Mouse (Mus musculus): ENCODE measurements around the gene Upf3a. TPM values are rescaled to one million over a fixed set of nuclear protein-coding genes. Genes with fewer than 3 reads are reported as not detected.

Gene Upf3a
- 8.7 TPM for polyA plus RNA-seq (2014; fragmentation: Illumina TruSeq; extraction: RNeasy Lipid Tissue Mini Kit (QIAGEN cat#74804); ENCODE audit: low read depth, low replicate concordance)

DNA sequence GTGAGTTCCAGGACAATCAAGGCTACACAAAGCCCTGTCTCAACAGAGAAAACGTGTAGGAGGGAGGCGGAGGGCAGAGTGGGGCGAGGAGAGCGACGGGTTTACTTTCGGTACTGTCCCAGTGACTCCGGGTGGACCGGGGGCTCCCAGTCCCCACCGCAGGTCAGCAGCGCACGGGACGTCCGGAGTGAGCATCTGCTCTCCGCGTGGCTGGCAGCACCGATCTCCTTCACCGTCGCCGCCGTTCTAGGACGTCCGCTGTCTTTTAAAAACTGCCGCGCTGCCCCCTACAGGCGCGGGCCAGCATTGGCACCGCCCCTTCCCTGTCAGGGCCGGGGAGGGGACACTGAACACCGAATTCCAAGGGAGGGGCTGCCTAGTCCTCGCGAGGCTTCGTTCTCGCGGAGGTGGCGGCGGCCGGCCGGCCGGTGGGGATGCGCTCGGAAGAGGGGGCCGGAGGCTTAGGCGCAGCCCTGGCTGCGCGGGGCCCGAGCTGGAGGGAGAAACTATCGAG is at the start of gene Upf3a:
TSS of gene Upf3a (plus strand) at position 366 of the 514 bp plus-strand sequence.

DNA sequence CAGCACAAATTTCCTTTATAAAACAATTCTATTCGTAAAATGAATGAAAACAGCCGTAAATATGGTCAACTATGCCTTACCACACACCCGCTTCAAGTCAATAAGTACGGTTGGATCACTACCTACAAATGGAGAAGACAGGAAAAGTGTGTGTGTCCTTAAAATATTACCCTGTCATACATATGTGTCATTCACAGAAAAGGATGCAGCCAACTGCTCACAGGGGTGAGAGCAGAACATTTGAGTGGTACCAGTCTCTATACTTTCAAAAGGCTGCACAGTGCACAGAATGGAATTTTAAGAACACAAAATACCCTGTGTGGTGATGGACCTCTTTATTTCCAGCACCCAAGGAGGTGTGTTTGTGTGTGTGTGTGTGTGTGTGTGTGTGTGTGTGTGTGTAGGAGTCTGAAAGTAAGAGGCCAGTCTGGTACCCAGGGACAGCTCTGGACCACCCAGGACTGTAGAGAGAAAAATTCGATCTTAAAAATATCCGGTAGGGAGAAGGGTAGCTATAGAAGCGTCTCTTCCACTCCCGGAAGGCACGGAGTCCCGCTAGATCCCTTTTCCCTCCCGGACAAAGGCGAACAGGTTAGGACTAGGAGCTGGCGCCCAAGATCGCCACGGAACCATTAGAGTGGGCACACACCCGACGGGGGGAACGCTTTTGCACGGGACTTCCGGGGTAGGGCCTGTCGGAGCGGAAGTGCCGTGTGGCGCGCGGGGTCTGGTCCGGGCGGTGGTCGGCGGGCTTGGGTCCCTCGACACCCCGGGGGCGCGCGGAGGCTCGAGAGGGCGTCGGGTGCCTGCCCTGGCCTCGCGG is 28.2 kb upstream of the Upf3a start, which contains the start of gene Cdc16:
TSS of gene Cdc16 (plus strand) at position 695 of the 823 bp plus-strand sequence.

GRCm38 (mm10) chr8:13838289-13838688 is 52.9 kb downstream of the Upf3a start, which contains the start of gene AF366264:
Gene AF366264 (minus strand): TSS chr8:13838389.

Other genes with a start within 250 kb of the Upf3a start
- gene 1700029H14Rik, start 223.2 kb upstream of the Upf3a start, polyA plus RNA-seq (2014; fragmentation: Illumina TruSeq; extraction: RNeasy Lipid Tissue Mini Kit (QIAGEN cat#74804); ENCODE audit: low read depth, low replicate concordance) = not detected
- 2.6 TPM for gene Rasa3, start 108.0 kb upstream of the Upf3a start, polyA plus RNA-seq (2014; fragmentation: Illumina TruSeq; extraction: RNeasy Lipid Tissue Mini Kit (QIAGEN cat#74804); ENCODE audit: low read depth, low replicate concordance)
- gene Cfap97d2, start 79.7 kb upstream of the Upf3a start, polyA plus RNA-seq (2014; fragmentation: Illumina TruSeq; extraction: RNeasy Lipid Tissue Mini Kit (QIAGEN cat#74804); ENCODE audit: low read depth, low replicate concordance) = not detected
- gene Cdc16, start 27.9 kb upstream of the Upf3a start, polyA plus RNA-seq (2014; fragmentation: Illumina TruSeq; extraction: RNeasy Lipid Tissue Mini Kit (QIAGEN cat#74804); ENCODE audit: low read depth, low replicate concordance) = 67.3 TPM
- not detected for gene AF366264, start 52.8 kb downstream of the Upf3a start, polyA plus RNA-seq (2014; fragmentation: Illumina TruSeq; extraction: RNeasy Lipid Tissue Mini Kit (QIAGEN cat#74804); ENCODE audit: low read depth, low replicate concordance)
- 12.5 TPM for gene Champ1, start 84.0 kb downstream of the Upf3a start, polyA plus RNA-seq (2014; fragmentation: Illumina TruSeq; extraction: RNeasy Lipid Tissue Mini Kit (QIAGEN cat#74804); ENCODE audit: low read depth, low replicate concordance)
- 14.1 TPM for gene Coprs, start 104.7 kb downstream of the Upf3a start, polyA plus RNA-seq (2014; fragmentation: Illumina TruSeq; extraction: RNeasy Lipid Tissue Mini Kit (QIAGEN cat#74804); ENCODE audit: low read depth, low replicate concordance)